Comparison of ENCODE assay signal across 25 mouse cellular contexts in the genomic region with DNA sequence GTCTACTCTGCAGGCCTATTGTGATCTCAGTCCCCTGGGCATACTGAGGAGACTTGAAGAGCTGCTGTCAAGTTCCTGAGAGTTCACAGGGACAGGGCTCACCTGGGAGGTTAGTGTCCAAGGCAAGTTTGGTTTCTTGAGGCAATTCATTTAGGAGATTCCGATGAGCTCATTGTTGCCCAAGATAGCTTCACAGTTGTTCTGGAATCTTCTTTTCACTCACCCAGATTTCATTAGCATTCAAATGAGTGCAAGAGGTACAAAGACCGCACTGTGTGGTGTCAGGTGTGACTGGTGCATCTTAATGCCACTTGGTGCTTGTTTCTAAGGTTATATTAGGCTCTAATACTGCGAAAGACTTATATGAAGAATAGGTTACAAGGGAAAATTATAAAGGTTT.
DNase-seq lines count a peak whose midpoint lies in the region; ATAC-seq lines count a peak whose summit lies in the region.
"Had no signal": no experiment of that assay in that cellular context is flagged by ENCODE, and none has a peak within 500 bp of the region (broad histone marks: within the 10 kb centered on the region; RNA-seq: fewer than 3 reads in every experiment).

No protein-coding gene starts in this region.

- peak; percentile 27 for DNase-seq in kidney, adult 11 months
- no peak for DNase-seq in kidney, postnatal 14 days
- peak; percentile 50 for DNase-seq in kidney, adult 9 months
- DNase-seq in ES-CJ7 (ENCODE audit: low read depth, low spot score) (peak; percentile 20), ZHBTc4 (ENCODE audit: low read depth, low spot score) (peak; percentile 22)
- DNase-seq in right cerebral cortex, postnatal 10 days (ENCODE audit: low spot score in 2 of 2), result no peak
- DNase-seq in forebrain, embryonic 14.5 days (ENCODE audit: low spot score), result no peak
- DNase-seq: adrenal gland, adult 2 months; adrenal gland, postnatal 10 days; adrenal gland, postnatal 25 days; cerebellum, adult 11 months; cerebellum, adult 18-20 months; cerebellum, adult 8-10 months; cerebellum, adult 9-11 months; cerebellum, postnatal 14 days; cerebellum, postnatal 36 days; embryo, embryonic 11 days; forebrain, postnatal 0 days had no signal

- no peaks in the 10 kb centered on the region for H3K4me1 ChIP-seq in kidney, embryonic 14.5 days (ENCODE audit: control insufficient read depth, insufficient read depth, low read length)
- peaks cover 22% of the 10 kb centered on the region for H3K4me1 ChIP-seq in forebrain, embryonic 14.5 days (ENCODE audit: control insufficient read depth, insufficient read depth, low read length)

- no peaks in the 10 kb centered on the region for H3K36me3 ChIP-seq in kidney, embryonic 14.5 days (ENCODE audit: control insufficient read depth, insufficient read depth, low read length)
- H3K36me3 ChIP-seq in forebrain, embryonic 14.5 days (ENCODE audit: control insufficient read depth, insufficient read depth, low read length), result 0 out of 2 replicates have a peak, but pooled peaks cover 4% of the 10 kb centered on the region
- H3K36me3 ChIP-seq: embryonic facial prominence, embryonic 13.5 days; embryonic facial prominence, embryonic 15.5 days; forebrain, embryonic 12.5 days; forebrain, embryonic 15.5 days had no signal

- ATAC-seq in kidney, embryonic 14.5 days (ENCODE audit: low FRiP score, low TSS enrichment), result no peak
- ATAC-seq in forebrain, embryonic 14.5 days, result no peak
- ATAC-seq: forebrain, embryonic 15.5 days; forebrain, postnatal 0 days had no signal

- 95% methylated on average over 3 of the region's 3 CpGs for WGBS in kidney, embryonic 14.5 days
- 89% methylated on average over 3 of the region's 3 CpGs for whole genome bisulfite sequencing in forebrain, embryonic 14.5 days

- no peaks in the 10 kb centered on the region for H3K9me3 ChIP-seq in kidney, embryonic 14.5 days (ENCODE audit: control insufficient read depth, low read length)
- H3K9me3 ChIP-seq in forebrain, embryonic 14.5 days (replicated peaks; ENCODE audit: control insufficient read depth, low read length), result no peaks in the 10 kb centered on the region
- H3K9me3 ChIP-seq: embryonic facial prominence, embryonic 13.5 days; embryonic facial prominence, embryonic 15.5 days; forebrain, embryonic 10.5 days; forebrain, embryonic 12.5 days; forebrain, embryonic 15.5 days had no signal

- H3K27ac ChIP-seq in kidney, embryonic 14.5 days (ENCODE audit: low read depth, low read length), result no peak overlapping the region
- no peak overlapping the region for H3K27ac ChIP-seq in forebrain, embryonic 14.5 days (ENCODE audit: low read depth, low read length)
- H3K27ac ChIP-seq: embryonic facial prominence, embryonic 13.5 days; embryonic facial prominence, embryonic 15.5 days; forebrain, embryonic 10.5 days; forebrain, embryonic 12.5 days; forebrain, embryonic 15.5 days had no signal

- no peak overlapping the region for H3K4me3 ChIP-seq in kidney, embryonic 14.5 days (ENCODE audit: low read length)
- no peak overlapping the region for H3K4me3 ChIP-seq in forebrain, embryonic 14.5 days (ENCODE audit: low read depth, low read length)
- H3K4me3 ChIP-seq: embryonic facial prominence, embryonic 13.5 days; embryonic facial prominence, embryonic 15.5 days; erythroblast, embryonic 14.5 days; forebrain, embryonic 10.5 days; forebrain, embryonic 12.5 days; forebrain, embryonic 15.5 days had no signal

- H3K27me3 ChIP-seq in kidney, embryonic 14.5 days (ENCODE audit: control insufficient read depth, insufficient read depth, low read length), result no peaks in the 10 kb centered on the region
- no peaks in the 10 kb centered on the region for H3K27me3 ChIP-seq in forebrain, embryonic 14.5 days (replicated peaks; ENCODE audit: control insufficient read depth, insufficient read depth, low read length)
- H3K27me3 ChIP-seq: embryonic facial prominence, embryonic 13.5 days; embryonic facial prominence, embryonic 15.5 days; forebrain, embryonic 12.5 days; forebrain, embryonic 15.5 days had no signal

- H3K9ac ChIP-seq in kidney, embryonic 14.5 days (ENCODE audit: low read depth, low read length), result no peak overlapping the region
- H3K9ac ChIP-seq in forebrain, embryonic 14.5 days (ENCODE audit: low read length), result no peak overlapping the region
- H3K9ac ChIP-seq: embryonic facial prominence, embryonic 13.5 days; embryonic facial prominence, embryonic 15.5 days; forebrain, embryonic 12.5 days; forebrain, embryonic 15.5 days; forebrain, postnatal 0 days had no signal

- no peak overlapping the region for H3K4me2 ChIP-seq in kidney, embryonic 14.5 days (replicated peaks; ENCODE audit: low read depth, low read length)
- H3K4me2 ChIP-seq in forebrain, embryonic 14.5 days (ENCODE audit: low read length), result no peak overlapping the region
- H3K4me2 ChIP-seq: embryonic facial prominence, embryonic 13.5 days; embryonic facial prominence, embryonic 15.5 days; forebrain, embryonic 12.5 days; forebrain, embryonic 15.5 days had no signal

Comparison
In these comparisons a context has a peak if more than half of its experiments do, and no peak if none do; other contexts are left out.
1. DNase-seq: peak in kidney, adult 11 months (single experiment), kidney, adult 9 months (single experiment), ES-CJ7 (single experiment) and ZHBTc4 (single experiment); none in kidney, postnatal 14 days (single experiment), right cerebral cortex, postnatal 10 days (0 of 2) and forebrain, embryonic 14.5 days (single experiment).